Mouse (Mus musculus) CD4-positive, CD25-positive, alpha-beta regulatory T cell, adult 4 months (primary cell): ENCODE measurements around the gene Tmem165. TPM values are rescaled to one million over a fixed set of nuclear protein-coding genes. Genes with fewer than 3 reads are reported as not detected.
A peak's percentile ranks its signal among the peaks of the same experiment; 100 is the strongest.

Source experiments
- ATAC-seq: one replicate; pipeline ENCODE4 v1.8.0; 2017
- polyA plus RNA-seq, 2 experiments: library from polyadenylated mRNA; unstranded; fragments of 100-300 nt; shearing (Covaris generic); gene quantifications; one replicate each; pipeline ENCODE4 v1.2.1; 2017

Tmem165 gene
- 10 to 100 TPM; 11.3 to 14.3 TPM for polyA plus RNA-seq

- peak; percentile 93 for ATAC-seq
Measured at GRCm38 (mm10) chr5:76183750-76184261, at the start of gene Tmem165. Gene Tmem165 (plus strand): TSS chr5:76183880.

GRCm38 (mm10) chr5:76135644-76136043, 48.0 kb upstream of the Tmem165 start:
- no peak for ATAC-seq

- no peak for ATAC-seq
Measured at GRCm38 (mm10) chr5:76136271-76136670, 47.4 kb upstream of the Tmem165 start.

GRCm38 (mm10) chr5:76137586-76137985, 46.1 kb upstream of the Tmem165 start:
- no peak for ATAC-seq

- ATAC-seq, result no peak
Measured at GRCm38 (mm10) chr5:76138071-76138470, 45.6 kb upstream of the Tmem165 start.

- ATAC-seq, result no peak
Measured at GRCm38 (mm10) chr5:76138512-76138911, 45.2 kb upstream of the Tmem165 start.

GRCm38 (mm10) chr5:76139171-76139671, 44.5 kb upstream of the Tmem165 start:
- no peak for ATAC-seq

- ATAC-seq, result peak; percentile 96
Measured at GRCm38 (mm10) chr5:76139808-76140729, 43.6 kb upstream of the Tmem165 start, which contains the start of gene Srd5a3. Gene Srd5a3 (plus strand): TSS chr5:76140271.

- ATAC-seq, result peak; percentile 50
Measured at GRCm38 (mm10) chr5:76140730-76141066, 43.0 kb upstream of the Tmem165 start.

- no peak for ATAC-seq
Measured at GRCm38 (mm10) chr5:76143356-76143755, 40.3 kb upstream of the Tmem165 start.

GRCm38 (mm10) chr5:76146401-76146800, 37.3 kb upstream of the Tmem165 start:
- ATAC-seq, result no peak

- no peak for ATAC-seq
Measured at GRCm38 (mm10) chr5:76149436-76149835, 34.2 kb upstream of the Tmem165 start.

- ATAC-seq, result no peak
Measured at GRCm38 (mm10) chr5:76152956-76153355, 30.7 kb upstream of the Tmem165 start.

- ATAC-seq, result no peak
Measured at GRCm38 (mm10) chr5:76153430-76153829, 30.2 kb upstream of the Tmem165 start.

GRCm38 (mm10) chr5:76154434-76155165, 29.1 kb upstream of the Tmem165 start:
- no peak for ATAC-seq

GRCm38 (mm10) chr5:76159555-76159954, 24.1 kb upstream of the Tmem165 start:
- no peak for ATAC-seq

- no peak for ATAC-seq
Measured at GRCm38 (mm10) chr5:76160086-76160485, 23.6 kb upstream of the Tmem165 start.

GRCm38 (mm10) chr5:76161491-76161890, 22.2 kb upstream of the Tmem165 start:
- ATAC-seq, result no peak

GRCm38 (mm10) chr5:76162926-76163325, 20.8 kb upstream of the Tmem165 start:
- ATAC-seq, result no peak

- ATAC-seq, result no peak
Measured at GRCm38 (mm10) chr5:76163828-76164390, 19.8 kb upstream of the Tmem165 start.

- no peak for ATAC-seq
Measured at GRCm38 (mm10) chr5:76164827-76165226, 18.9 kb upstream of the Tmem165 start.

GRCm38 (mm10) chr5:76170522-76170921, 13.2 kb upstream of the Tmem165 start:
- ATAC-seq, result no peak

GRCm38 (mm10) chr5:76171039-76171438, 12.6 kb upstream of the Tmem165 start:
- no peak for ATAC-seq
